Mouse (Mus musculus) E14TG2a.4 (cell line): ENCODE measurements around the gene Igsf21.

Experiments
- CTCF ChIP-seq: conservative IDR thresholded peaks from 2 replicates; pipeline ENCODE4 v1.5.1; 2014; ENCODE audit warnings: low read length
- NANOG ChIP-seq: IDR thresholded peaks from 2 replicates; pipeline ENCODE4 v1.6.1; 2014; ENCODE audit warnings: borderline replicate concordance, low read length, mixed read lengths

DNA sequence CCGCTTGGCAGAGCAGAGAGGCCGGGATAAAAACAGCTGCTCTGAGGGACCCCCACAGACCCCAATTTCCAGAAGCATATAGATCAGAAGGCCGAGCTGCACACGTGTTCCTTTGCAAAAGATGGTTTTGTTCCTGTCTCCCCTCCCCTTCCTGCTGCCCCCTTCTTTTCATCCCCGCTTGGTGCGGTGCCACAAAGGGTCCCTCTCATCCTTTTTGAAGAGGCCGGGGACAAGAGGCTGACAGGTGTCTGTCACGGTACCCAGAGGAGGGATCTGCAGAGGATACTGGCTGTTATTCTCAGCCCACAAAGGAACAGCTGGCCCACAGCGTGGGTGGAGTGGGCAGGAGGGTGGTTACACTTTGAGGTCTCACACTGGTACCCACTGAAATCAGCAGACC is 21.3 kb upstream of the Igsf21 start:
- TF ChIP-seq NANOG (no peak), CTCF (no peak)
